Mouse (Mus musculus): ENCODE data around the gene Ccm2l.

Gene Ccm2l

GRCm38 (mm10) chr2:153065747-153066508 is at the start of gene Ccm2l:
TSS of gene Ccm2l (plus strand) at chr2:153065955.
- DNase-seq, result peak; percentile 61

- no peak for DNase-seq
Measured at GRCm38 (mm10) chr2:153016786-153017185, 49.0 kb upstream of the Ccm2l start.

GRCm38 (mm10) chr2:153019355-153019754 is 46.4 kb upstream of the Ccm2l start:
- no peak for DNase-seq

GRCm38 (mm10) chr2:153021163-153021562 is 44.6 kb upstream of the Ccm2l start:
- DNase-seq, result no peak

GRCm38 (mm10) chr2:153022855-153023254 is 42.9 kb upstream of the Ccm2l start:
- no peak for DNase-seq

- no peak for DNase-seq
Measured at GRCm38 (mm10) chr2:153026052-153026451, 39.7 kb upstream of the Ccm2l start.

- no peak for DNase-seq
Measured at GRCm38 (mm10) chr2:153027501-153027900, 38.3 kb upstream of the Ccm2l start.

- DNase-seq, result no peak
Measured at GRCm38 (mm10) chr2:153030422-153030821, 35.3 kb upstream of the Ccm2l start.

- DNase-seq, result no peak
Measured at GRCm38 (mm10) chr2:153031126-153032082, 34.4 kb upstream of the Ccm2l start, which contains the start of gene Xkr7. TSS of gene Xkr7 (plus strand) at chr2:153031852.

- peak; percentile 56 for DNase-seq
Measured at GRCm38 (mm10) chr2:153032083-153032842, 33.5 kb upstream of the Ccm2l start.

GRCm38 (mm10) chr2:153032973-153033372 is 32.8 kb upstream of the Ccm2l start:
- no peak for DNase-seq

GRCm38 (mm10) chr2:153033545-153034230 is 32.1 kb upstream of the Ccm2l start:
- no peak for DNase-seq

- DNase-seq, result no peak
Measured at GRCm38 (mm10) chr2:153036690-153037089, 29.1 kb upstream of the Ccm2l start.

- no peak for DNase-seq
Measured at GRCm38 (mm10) chr2:153043886-153044285, 21.9 kb upstream of the Ccm2l start.

- DNase-seq, result no peak
Measured at GRCm38 (mm10) chr2:153045884-153046299, 19.9 kb upstream of the Ccm2l start.

GRCm38 (mm10) chr2:153047828-153048465 is 17.8 kb upstream of the Ccm2l start:
- DNase-seq, result peak; percentile 43

GRCm38 (mm10) chr2:153049288-153049996 is 16.3 kb upstream of the Ccm2l start:
- DNase-seq, result no peak

- no peak for DNase-seq
Measured at GRCm38 (mm10) chr2:153049997-153050358, 15.8 kb upstream of the Ccm2l start.

GRCm38 (mm10) chr2:153051095-153051494 is 14.7 kb upstream of the Ccm2l start:
- DNase-seq, result no peak

GRCm38 (mm10) chr2:153051537-153051936 is 14.2 kb upstream of the Ccm2l start:
- DNase-seq, result no peak

GRCm38 (mm10) chr2:153052700-153053351 is 12.9 kb upstream of the Ccm2l start:
- DNase-seq, result no peak

Measured in kidney, adult 9 months (tissue).